ENCODE assay signal across 8 mouse cellular contexts in the genomic region with DNA sequence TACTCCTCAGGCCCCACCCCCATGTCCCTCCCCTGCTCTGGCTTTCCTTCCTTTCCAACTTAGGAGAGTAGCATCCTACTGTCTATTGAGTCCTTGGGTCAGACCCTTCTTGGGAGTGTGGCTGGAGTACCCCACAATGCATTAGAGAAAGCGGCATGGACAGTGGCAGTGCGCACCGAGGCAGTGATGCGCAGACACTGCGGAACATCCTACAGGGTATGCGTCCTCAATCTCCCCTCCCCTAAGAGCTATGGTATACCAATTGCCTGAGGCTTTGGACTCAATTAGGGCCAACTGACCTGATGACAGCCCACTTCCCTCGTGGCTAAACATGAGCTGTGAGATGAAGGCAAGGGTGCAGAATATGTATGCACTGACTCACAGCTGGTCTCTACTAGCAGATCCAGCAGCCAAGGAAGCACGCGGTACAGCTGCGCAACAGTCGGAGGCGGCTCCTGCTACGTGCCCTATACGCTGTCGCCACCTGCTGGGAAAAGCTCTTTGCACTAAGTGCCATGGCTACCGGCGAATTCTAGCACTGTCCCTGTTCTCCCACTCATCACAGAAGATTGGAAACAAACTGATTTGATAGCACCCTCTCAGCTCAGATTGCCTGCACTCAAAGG. TPM values are rescaled to one million over a fixed set of nuclear protein-coding genes. Genes with fewer than 3 reads are reported as not detected.
A peak's percentile ranks its signal among the peaks of the same experiment; 100 is the strongest.
DNase-seq lines count a peak whose midpoint lies in the region; ATAC-seq lines count a peak whose summit lies in the region.

No protein-coding gene starts in this region.

- H3K9ac ChIP-seq in embryonic facial prominence, embryonic 14.5 days (ENCODE audit: low read depth, low read length): no peak overlapping the region
- no peak overlapping the region for H3K9ac ChIP-seq in lung, embryonic 16.5 days (ENCODE audit: low read length)

- no peak overlapping the region for H3K4me3 ChIP-seq in embryonic facial prominence, embryonic 14.5 days (ENCODE audit: low read depth, low read length)
- no peak overlapping the region for H3K4me3 ChIP-seq in lung, embryonic 16.5 days (ENCODE audit: low read length)

- intact Hi-C loops in heart, postnatal 10 days (cut with DNase I): loop anchor here (1.0 to 2.0 kb wide), 3 partner anchors 19 to 48 kb away; no protein-coding TSS in a partner anchor

- DNase-seq in 3T3-L1 (ENCODE audit: low read depth, low spot score) (peak; percentile 33), MN1 (ENCODE audit: low spot score) (peak; percentile 37), adipocyte (ENCODE audit: low spot score) (no peak)
- DNase-seq in embryonic facial prominence, embryonic 14.5 days (ENCODE audit: low spot score): peak; percentile 76
- DNase-seq in heart, postnatal 10 days: peak; percentile 75 to 76
- DNase-seq in kidney, postnatal 14 days: peak; percentile 80
- DNase-seq in retina, postnatal 1 day: peak; percentile 55

- no peaks in the 10 kb centered on the region for H3K9me3 ChIP-seq in embryonic facial prominence, embryonic 14.5 days (ENCODE audit: control insufficient read depth, low read length)
- no peaks in the 10 kb centered on the region for H3K9me3 ChIP-seq in lung, embryonic 16.5 days (ENCODE audit: control insufficient read depth, low read length)

- no peaks in the 10 kb centered on the region for H3K27me3 ChIP-seq in embryonic facial prominence, embryonic 14.5 days (replicated peaks; ENCODE audit: control insufficient read depth, insufficient read depth, low read length)
- H3K27me3 ChIP-seq in lung, embryonic 16.5 days (ENCODE audit: control insufficient read depth, insufficient read depth, low read depth, low read length): no peaks in the 10 kb centered on the region

- WGBS in embryonic facial prominence, embryonic 14.5 days: 39% methylated on average over 17 of the region's 17 CpGs
- WGBS in lung, embryonic 16.5 days: 41% methylated on average over 17 of the region's 17 CpGs

- peaks cover 33% of the 10 kb centered on the region for H3K36me3 ChIP-seq in embryonic facial prominence, embryonic 14.5 days (ENCODE audit: control insufficient read depth, insufficient read depth, low read length)
- peaks cover 13% of the 10 kb centered on the region for H3K36me3 ChIP-seq in lung, embryonic 16.5 days (ENCODE audit: control insufficient read depth, insufficient read depth, low read length)

- no peaks in the 10 kb centered on the region; the same call in 1 of the 2 replicates for H3K4me1 ChIP-seq in embryonic facial prominence, embryonic 14.5 days (ENCODE audit: control insufficient read depth, insufficient read depth, low read length)
- peaks cover 3% of the 10 kb centered on the region for H3K4me1 ChIP-seq in lung, embryonic 16.5 days (replicated peaks; ENCODE audit: control insufficient read depth, insufficient read depth, low read length)

- H3K27ac ChIP-seq in embryonic facial prominence, embryonic 14.5 days (replicated peaks; ENCODE audit: low read depth, low read length): no peak overlapping the region
- peak overlapping the region; percentile 11; the same call in 1 of the 2 replicates for H3K27ac ChIP-seq in lung, embryonic 16.5 days (ENCODE audit: low read length)

- no peak overlapping the region for H3K4me2 ChIP-seq in embryonic facial prominence, embryonic 14.5 days (ENCODE audit: low read depth, low read length)
- no peak overlapping the region for H3K4me2 ChIP-seq in lung, embryonic 16.5 days (ENCODE audit: low read depth, low read length)

- ATAC-seq in embryonic facial prominence, embryonic 14.5 days (ENCODE audit: low read depth): peak; percentile 61
- peak; percentile 21; the same call in 1 of the 2 replicates for ATAC-seq in lung, embryonic 16.5 days (ENCODE audit: low read depth)

RNA-seq across cellular contexts. Expression of a gene that starts 2.2 kb away (rescaled TPM):
- polyA plus RNA-seq in embryonic facial prominence, embryonic 14.5 days (2014; fragmentation: Nextera tagmentation; extraction: Ambion mirVana): 0.47 TPM in 1 of 2 replicates, not detected in the other
- not detected for total RNA-seq in heart, postnatal 10 days (2021)
- 0.21 and 0.49 TPM in 2 replicates for polyA plus RNA-seq in lung, embryonic 16.5 days (2015; fragmentation: Nextera tagmentation; extraction: Ambion mirVana)

RNA-seq across cellular contexts. Expression of a gene that starts 12.4 kb away (rescaled TPM):
- 43.9 and 46.5 TPM in 2 replicates for polyA plus RNA-seq in embryonic facial prominence, embryonic 14.5 days (2014; fragmentation: Nextera tagmentation; extraction: Ambion mirVana)
- 100 to 1,000 TPM in 1 of 2 experiments, 10 to 100 TPM in 1; 91.5 to 103 TPM for total RNA-seq in heart, postnatal 10 days (2021)
- 84.1 and 84.8 TPM in 2 replicates for polyA plus RNA-seq in lung, embryonic 16.5 days (2015; fragmentation: Nextera tagmentation; extraction: Ambion mirVana)

RNA-seq across cellular contexts. Expression of a gene that starts 21.1 kb away (rescaled TPM):
- 21.2 and 26.8 TPM in 2 replicates for polyA plus RNA-seq in embryonic facial prominence, embryonic 14.5 days (2014; fragmentation: Nextera tagmentation; extraction: Ambion mirVana)
- 10 to 100 TPM in 1 of 2 experiments, 1 to 10 TPM in 1; 8.6 to 10.7 TPM for total RNA-seq in heart, postnatal 10 days (2021)
- polyA plus RNA-seq in lung, embryonic 16.5 days (2015; fragmentation: Nextera tagmentation; extraction: Ambion mirVana): 19.3 and 19.7 TPM in 2 replicates

RNA-seq across cellular contexts. Expression of a gene that starts 34.7 kb away (rescaled TPM):
- polyA plus RNA-seq in embryonic facial prominence, embryonic 14.5 days (2014; fragmentation: Nextera tagmentation; extraction: Ambion mirVana): 82.2 and 88.4 TPM in 2 replicates
- 10 to 100 TPM; 12.2 to 12.7 TPM for total RNA-seq in heart, postnatal 10 days (2021)
- 59.8 and 63.4 TPM in 2 replicates for polyA plus RNA-seq in lung, embryonic 16.5 days (2015; fragmentation: Nextera tagmentation; extraction: Ambion mirVana)

RNA-seq across cellular contexts. Expression of a gene that starts 39.2 kb away (rescaled TPM):
- not detected in 2 replicates for polyA plus RNA-seq in embryonic facial prominence, embryonic 14.5 days (2014; fragmentation: Nextera tagmentation; extraction: Ambion mirVana)
- not detected for total RNA-seq in heart, postnatal 10 days (2021)
- polyA plus RNA-seq in lung, embryonic 16.5 days (2015; fragmentation: Nextera tagmentation; extraction: Ambion mirVana): not detected in 2 replicates
